Mouse (Mus musculus) heart, embryonic 16.5 days (tissue): ENCODE measurements around the gene Prkg1. TPM values are rescaled to one million over a fixed set of nuclear protein-coding genes. Genes with fewer than 3 reads are reported as not detected.

ENCODE experiments used
- ATAC-seq: fragments of 200-750 bp; cut with Nextera tagmentation; replicated peaks from 2 replicates; pipeline ENCODE4 v1.8.0; 2017; ENCODE audit warnings: moderate number of reproducible peaks; ENCODE audit not compliant: insufficient read depth, low FRiP score; ENCODE audit errors: extremely low read depth
- H3K27ac ChIP-seq: fragments of 300-500 bp; sonication (generic); 2 replicates; pipeline ENCODE4 v1.5.1; 2014; ENCODE audit warnings: mild to moderate bottlenecking, low read length, control low read depth, moderate library complexity
- H3K27me3 ChIP-seq: fragments of 300-500 bp; sonication (generic); 2 replicates; pipeline ENCODE4 v1.6.1; 2014; ENCODE audit warnings: low read length, mixed read lengths; ENCODE audit not compliant: control insufficient read depth, insufficient read depth
- H3K36me3 ChIP-seq: fragments of 300-500 bp; sonication (generic); 2 replicates; pipeline ENCODE4 v1.6.1; 2014; ENCODE audit not compliant: control insufficient read depth, insufficient read depth
- H3K4me1 ChIP-seq: fragments of 300-500 bp; sonication (generic); 2 replicates; pipeline ENCODE4 v1.6.1; 2014; ENCODE audit warnings: low read length, mixed read lengths; ENCODE audit not compliant: control insufficient read depth, insufficient read depth
- H3K4me2 ChIP-seq: fragments of 300-500 bp; sonication (generic); 2 replicates; pipeline ENCODE4 v1.6.1; 2014; ENCODE audit warnings: low read depth, mild to moderate bottlenecking, control low read depth, low read length
- H3K4me3 ChIP-seq: fragments of 300-500 bp; sonication (generic); 2 replicates; pipeline ENCODE4 v1.5.1; 2014; ENCODE audit warnings: mild to moderate bottlenecking, control low read depth, low read length
- H3K9ac ChIP-seq: fragments of 300-500 bp; sonication (generic); 2 replicates; pipeline ENCODE4 v1.6.1; 2014; ENCODE audit warnings: low read length, control low read depth
- H3K9me3 ChIP-seq: fragments of 300-500 bp; sonication (generic); replicated peaks from 2 replicates; pipeline ENCODE4 v1.6.1; 2016; ENCODE audit warnings: low read length; ENCODE audit not compliant: control insufficient read depth
- WGBS: fragments of 180-500 bp; shearing (Covaris S2); extraction: QIAGEN DNeasy Blood & Tissue Kit; methylation state at CpG from one replicate; pipeline ENCODE4 v1.1.7; 2014; 5-methylcytosine and 5-hydroxymethylcytosine counted together
- polyA plus RNA-seq: library from polyadenylated mRNA; unstranded; fragments of >200 nt; fragmentation: Nextera tagmentation; extraction: Ambion mirVana; gene quantifications from 2 replicates; pipeline ENCODE4 v1.2.1, GENCODE M21; 2015

Gene Prkg1
- polyA plus RNA-seq, 1 experiment from 2014 or later, result 6.5 TPM

GRCm38 (mm10) chr19:31658751-31659397 is 106.0 kb downstream of the Prkg1 start:
- ATAC-seq, result no peak

GRCm38 (mm10) chr19:31656256-31656655 is 108.6 kb downstream of the Prkg1 start:
- no peaks in the 10 kb centered on the region for H3K9me3 ChIP-seq
- H3K4me3 ChIP-seq, result no peak overlapping the region
- no peak for ATAC-seq
- no peak overlapping the region for H3K9ac ChIP-seq
- H3K27me3 ChIP-seq, result no peaks in the 10 kb centered on the region
- H3K36me3 ChIP-seq, result no peaks in the 10 kb centered on the region
- WGBS, result 68% methylated on average over 7 of the region's 7 CpGs
- no peak overlapping the region for H3K4me2 ChIP-seq
- peak overlapping the region; percentile 3; the same call in 1 of the 2 replicates for H3K27ac ChIP-seq
- no peaks in the 10 kb centered on the region for H3K4me1 ChIP-seq

More at GRCm38 (mm10) chr19:31658751-31659397, 106.0 kb downstream of the Prkg1 start:
- Histone ChIP-seq H3K4me3 (no peak overlapping the region), H3K4me1 (no peaks in the 10 kb centered on the region), H3K27me3 (no peaks in the 10 kb centered on the region), H3K4me2 (no peak overlapping the region), H3K9ac (no peak overlapping the region), H3K36me3 (no peaks in the 10 kb centered on the region), H3K27ac (no peak overlapping the region), H3K9me3 (no peaks in the 10 kb centered on the region)
- WGBS, result 73% methylated on average over 1 of the region's 1 CpGs

DNA sequence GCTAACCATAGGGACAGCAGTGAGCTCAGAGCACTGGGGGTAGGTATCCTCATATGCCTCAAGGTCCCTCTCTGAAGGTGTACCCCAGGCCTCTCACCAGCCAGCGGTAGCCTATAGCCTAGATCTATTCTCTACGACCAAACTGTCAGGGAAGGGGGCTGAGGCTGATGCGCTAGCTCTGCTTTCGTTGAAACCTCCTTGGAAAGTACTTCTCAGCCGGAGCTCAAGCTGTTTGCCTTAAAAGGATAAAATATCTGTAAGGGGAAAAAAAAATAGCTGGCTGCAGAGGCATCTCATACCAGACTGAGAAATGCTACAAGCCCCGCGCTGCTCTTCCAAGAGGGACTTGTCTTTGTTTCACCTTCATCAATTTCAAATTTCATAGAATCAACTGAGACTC is 109.0 kb downstream of the Prkg1 start:
- 46% methylated on average over 7 of the region's 7 CpGs for WGBS
- Histone ChIP-seq H3K27ac (no peak overlapping the region), H3K27me3 (no peaks in the 10 kb centered on the region), H3K9ac (no peak overlapping the region), H3K36me3 (no peaks in the 10 kb centered on the region), H3K4me1 (no peaks in the 10 kb centered on the region), H3K4me2 (no peak overlapping the region), H3K9me3 (no peaks in the 10 kb centered on the region), H3K4me3 (no peak overlapping the region)
- no peak for ATAC-seq

DNA sequence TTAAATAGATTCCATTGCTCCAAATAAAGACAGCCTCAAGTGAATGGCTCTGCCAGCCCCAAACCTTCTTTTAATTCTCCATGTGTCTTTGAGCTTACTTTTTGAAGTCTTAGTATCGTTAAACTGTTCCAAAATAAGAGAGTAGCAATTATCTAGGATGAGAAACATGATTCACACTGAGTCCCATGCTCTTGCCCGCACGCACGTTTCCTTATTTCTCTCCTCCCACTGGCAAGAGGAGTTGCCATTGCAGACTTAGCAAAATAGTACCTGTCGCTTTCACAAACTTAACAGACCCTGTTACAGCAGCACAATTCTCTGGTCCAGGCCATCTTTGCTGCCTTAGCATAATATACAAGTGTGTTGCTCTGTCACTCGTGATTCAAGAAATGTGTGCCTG is 110.8 kb downstream of the Prkg1 start:
- Histone ChIP-seq H3K4me1 (no peaks in the 10 kb centered on the region), H3K9me3 (no peaks in the 10 kb centered on the region), H3K36me3 (no peaks in the 10 kb centered on the region), H3K27me3 (no peaks in the 10 kb centered on the region), H3K4me3 (no peak overlapping the region), H3K4me2 (no peak overlapping the region), H3K9ac (no peak overlapping the region), H3K27ac (no peak overlapping the region)
- whole genome bisulfite sequencing, result 85% methylated on average over 6 of the region's 6 CpGs
- ATAC-seq, result no peak

GRCm38 (mm10) chr19:31650452-31650851 is 114.4 kb downstream of the Prkg1 start:
- no peaks in the 10 kb centered on the region for H3K27me3 ChIP-seq
- no peak overlapping the region for H3K4me2 ChIP-seq
- H3K4me1 ChIP-seq, result 0 out of 2 replicates have a peak, but pooled peaks cover 2% of the 10 kb centered on the region
- no peaks in the 10 kb centered on the region for H3K36me3 ChIP-seq
- WGBS, result 86% methylated on average over 4 of the region's 4 CpGs
- no peak overlapping the region for H3K4me3 ChIP-seq
- H3K27ac ChIP-seq, result no peak overlapping the region
- no peak overlapping the region for H3K9ac ChIP-seq
- no peak for ATAC-seq
- H3K9me3 ChIP-seq, result no peaks in the 10 kb centered on the region

GRCm38 (mm10) chr19:31647492-31647891 is 117.3 kb downstream of the Prkg1 start:
- WGBS, result 45% methylated on average over 2 of the region's 2 CpGs
- H3K4me3 ChIP-seq, result no peak overlapping the region

DNA sequence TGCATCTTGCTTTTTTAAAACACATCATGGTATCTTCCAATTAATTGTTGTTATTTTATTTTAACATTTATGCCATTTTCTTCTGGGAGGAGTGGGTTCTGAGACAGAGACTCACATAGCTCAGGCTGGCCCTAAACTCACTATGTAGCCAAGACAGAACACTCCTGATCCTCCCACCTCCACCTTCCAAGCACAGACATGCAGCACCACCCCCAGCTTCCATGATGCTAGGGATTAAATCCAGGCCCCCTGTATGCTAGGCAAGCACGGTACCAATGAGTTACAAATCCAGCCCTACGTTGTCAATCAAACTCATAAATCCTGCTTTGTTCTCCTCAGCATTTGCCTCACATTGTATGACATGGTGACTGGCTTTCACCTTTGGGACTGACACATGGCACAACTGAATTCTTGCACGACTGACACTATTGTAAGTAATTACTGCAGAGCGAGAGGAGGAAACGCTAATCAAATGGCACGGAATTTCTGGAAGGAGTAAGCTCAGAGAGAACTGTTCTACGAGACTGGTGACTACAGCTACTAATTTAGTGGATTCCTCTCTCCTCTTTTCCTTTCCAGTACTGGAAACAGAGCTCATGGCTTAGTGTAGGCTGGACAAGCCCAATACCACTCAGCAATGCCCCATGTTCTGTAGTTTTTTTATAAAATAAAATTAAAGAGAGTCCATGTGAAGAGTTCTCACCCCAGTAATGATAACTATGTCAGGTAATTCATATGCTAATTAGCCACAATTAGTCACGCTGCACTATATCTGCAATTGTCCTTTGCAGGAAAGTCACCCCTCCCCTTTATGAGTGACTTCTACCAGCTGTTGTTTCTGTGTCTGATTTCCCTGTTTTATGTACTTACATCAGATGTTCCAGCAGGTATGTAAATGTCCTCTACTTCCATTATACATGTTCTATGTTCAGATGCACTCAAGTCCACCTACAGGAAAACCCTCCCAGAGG is 133.6 kb downstream of the Prkg1 start:
- no peak for ATAC-seq
- H3K9ac ChIP-seq, result no peak overlapping the region
- no peak overlapping the region for H3K4me2 ChIP-seq
- no peaks in the 10 kb centered on the region for H3K27me3 ChIP-seq
- no peaks in the 10 kb centered on the region for H3K4me1 ChIP-seq
- H3K4me3 ChIP-seq, result no peak overlapping the region
- H3K36me3 ChIP-seq, result no peaks in the 10 kb centered on the region
- H3K27ac ChIP-seq, result no peak overlapping the region
- WGBS, result 85% methylated on average over 8 of the region's 8 CpGs
- H3K9me3 ChIP-seq, result no peaks in the 10 kb centered on the region

More at GRCm38 (mm10) chr19:31647492-31647891, 117.3 kb downstream of the Prkg1 start:
- H3K4me2 ChIP-seq, result no peak overlapping the region
- no peaks in the 10 kb centered on the region for H3K9me3 ChIP-seq
- 0 out of 2 replicates have a peak, but pooled peaks cover 2% of the 10 kb centered on the region for H3K4me1 ChIP-seq
- H3K27ac ChIP-seq, result no peak overlapping the region
- no peaks in the 10 kb centered on the region for H3K36me3 ChIP-seq
- no peak for ATAC-seq
- H3K27me3 ChIP-seq, result no peaks in the 10 kb centered on the region
- no peak overlapping the region for H3K9ac ChIP-seq

DNA sequence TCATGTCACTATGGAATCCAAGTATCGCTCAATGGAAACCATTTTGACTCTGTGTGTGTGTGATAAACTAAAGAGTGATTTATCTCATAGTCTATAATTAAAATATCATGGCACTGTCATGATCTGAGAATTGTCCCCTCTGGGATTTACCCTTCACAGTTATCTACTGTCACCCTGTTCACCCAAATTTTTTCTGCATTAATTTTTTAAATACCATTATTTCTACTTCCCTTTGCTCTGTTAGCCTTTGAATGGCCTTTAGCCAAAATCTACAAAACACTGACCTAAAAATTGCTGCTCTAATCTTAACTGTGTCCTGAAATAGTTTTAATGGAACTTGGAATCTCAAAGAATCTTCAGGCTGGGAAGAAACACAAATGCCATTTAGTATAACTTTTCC is 143.1 kb downstream of the Prkg1 start:
- Histone ChIP-seq H3K4me3 (no peak overlapping the region), H3K36me3 (no peaks in the 10 kb centered on the region), H3K27me3 (no peaks in the 10 kb centered on the region), H3K9me3 (no peaks in the 10 kb centered on the region), H3K4me1 (peaks cover 6% of the 10 kb centered on the region), H3K9ac (no peak overlapping the region), H3K4me2 (no peak overlapping the region), H3K27ac (no peak overlapping the region)
- 86% methylated on average over 1 of the region's 1 CpGs for WGBS
- ATAC-seq, result no peak

GRCm38 (mm10) chr19:31616830-31617229 is 148.0 kb downstream of the Prkg1 start:
- no peak overlapping the region for H3K9ac ChIP-seq
- ATAC-seq, result no peak
- H3K36me3 ChIP-seq, result no peaks in the 10 kb centered on the region
- H3K4me1 ChIP-seq, result no peaks in the 10 kb centered on the region; the same call in 1 of the 2 replicates
- H3K4me3 ChIP-seq, result no peak overlapping the region
- no peak overlapping the region for H3K4me2 ChIP-seq
- no peaks in the 10 kb centered on the region for H3K27me3 ChIP-seq
- no peak overlapping the region for H3K27ac ChIP-seq
- 62% methylated on average over 4 of the region's 4 CpGs for WGBS
- H3K9me3 ChIP-seq, result no peaks in the 10 kb centered on the region
